Comparison of ENCODE assay signal across 28 mouse cellular contexts in the genomic region with DNA sequence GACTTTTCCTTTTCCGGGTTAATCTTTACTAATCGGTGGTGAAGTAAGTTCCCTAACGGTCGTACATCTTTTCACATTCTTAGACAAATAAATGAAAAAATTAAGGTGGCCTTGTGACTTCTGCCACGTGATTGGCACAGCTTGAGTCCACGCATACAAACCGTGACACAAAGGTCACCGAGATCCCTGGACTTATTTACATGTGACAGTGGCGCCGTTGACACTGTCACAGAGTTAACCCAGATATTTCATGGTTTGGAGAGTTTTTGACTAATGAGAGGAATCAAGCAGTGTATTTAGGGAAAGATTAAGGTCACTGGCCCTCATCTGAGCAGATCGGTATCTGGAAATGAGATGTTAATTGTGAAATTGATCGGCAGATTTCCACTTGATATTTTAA.
"Had no signal": no experiment of that assay in that cellular context is flagged by ENCODE, and none has a peak within 500 bp of the region (broad histone marks: within the 10 kb centered on the region; RNA-seq: fewer than 3 reads in every experiment).

No protein-coding gene starts in this region.

- H3K9ac ChIP-seq: embryonic facial prominence, embryonic 12.5 days; embryonic facial prominence, embryonic 13.5 days; embryonic facial prominence, embryonic 15.5 days; forebrain, embryonic 12.5 days; forebrain, embryonic 13.5 days; forebrain, embryonic 15.5 days; forebrain, postnatal 0 days had no signal

- H3K4me1 ChIP-seq: embryonic facial prominence, embryonic 10.5 days; embryonic facial prominence, embryonic 12.5 days; embryonic facial prominence, embryonic 13.5 days; embryonic facial prominence, embryonic 15.5 days; forebrain, embryonic 12.5 days had no signal

- H3K9me3 ChIP-seq: embryonic facial prominence, embryonic 10.5 days; embryonic facial prominence, embryonic 12.5 days; embryonic facial prominence, embryonic 13.5 days; embryonic facial prominence, embryonic 15.5 days; forebrain, embryonic 10.5 days; forebrain, embryonic 12.5 days; forebrain, embryonic 13.5 days; forebrain, embryonic 15.5 days had no signal

- H3K4me3 ChIP-seq: embryonic facial prominence, embryonic 10.5 days; embryonic facial prominence, embryonic 12.5 days; embryonic facial prominence, embryonic 13.5 days; embryonic facial prominence, embryonic 15.5 days; erythroblast, embryonic 14.5 days; forebrain, embryonic 10.5 days; forebrain, embryonic 12.5 days; forebrain, embryonic 13.5 days; forebrain, embryonic 15.5 days; gastrocnemius, adult 2 months; heart, adult 2 months had no signal

- H3K27me3 ChIP-seq: embryonic facial prominence, embryonic 13.5 days; forebrain, embryonic 13.5 days had no signal

- H3K27ac ChIP-seq: embryonic facial prominence, embryonic 10.5 days; embryonic facial prominence, embryonic 12.5 days; embryonic facial prominence, embryonic 13.5 days; embryonic facial prominence, embryonic 15.5 days; forebrain, embryonic 10.5 days; forebrain, embryonic 12.5 days; forebrain, embryonic 13.5 days; forebrain, embryonic 15.5 days; gastrocnemius, adult 2 months; heart, adult 2 months had no signal

- ATAC-seq: forebrain, embryonic 13.5 days; forebrain, embryonic 14.5 days; forebrain, embryonic 15.5 days; forebrain, embryonic 16.5 days; forebrain, postnatal 0 days had no signal

- H3K36me3 ChIP-seq: embryonic facial prominence, embryonic 10.5 days; embryonic facial prominence, embryonic 12.5 days; embryonic facial prominence, embryonic 13.5 days; embryonic facial prominence, embryonic 15.5 days; forebrain, embryonic 10.5 days; forebrain, embryonic 12.5 days; forebrain, embryonic 15.5 days had no signal

- DNase-seq: cerebellum, adult 8-10 months; cerebellum, adult 9-10 months; cerebellum, adult 9-11 months; cerebellum, postnatal 10 days; cerebellum, postnatal 14 days; cerebellum, postnatal 25 days; cerebellum, postnatal 36 days; embryo, embryonic 11 days; forebrain, postnatal 0 days; gastrocnemius, adult 2 months; gastrocnemius, postnatal 10 days; gastrocnemius, postnatal 14 days; gastrocnemius, postnatal 25 days; gastrocnemius, postnatal 36 days; heart, adult 11 months; heart, adult 18-20 months; heart, adult 2 months had no signal

- H3K4me2 ChIP-seq: embryonic facial prominence, embryonic 12.5 days; embryonic facial prominence, embryonic 13.5 days; embryonic facial prominence, embryonic 15.5 days; forebrain, embryonic 12.5 days; forebrain, embryonic 13.5 days; forebrain, embryonic 15.5 days had no signal
